Mouse (Mus musculus): ENCODE measurements around the gene Il27.

The Il27 gene

GRCm38 (mm10) chr7:126545631-126546030 lies 49.1 kb downstream of the Il27 start:
- ATAC-seq (ENCODE audit: insufficient number of reproducible peaks, low FRiP score, low TSS enrichment), result no peak

- no peak for ATAC-seq (ENCODE audit: insufficient number of reproducible peaks, low FRiP score, low TSS enrichment)
Measured at GRCm38 (mm10) chr7:126541661-126542060, 53.1 kb downstream of the Il27 start.
